Mouse (Mus musculus) spleen, embryonic (tissue): ENCODE data around the gene Ccdc88c.

Experiments
- CTCF ChIA-PET: fragments of 350-600 bp; sonication (Branson Sonifier 250); formaldehyde crosslinking; loops from one replicate; lab custom pipeline; 2022; lab: Charles Lee

Ccdc88c gene

GRCm38 (mm10) chr12:100937441-100938360, 91.2 kb downstream of the Ccdc88c start:
- CTCF ChIA-PET = interaction anchor here (1.0 kb wide), 2 partner anchors 15 to 18 kb away, joined by 3 read pairs; no protein-coding TSS in a partner anchor

- CTCF ChIA-PET = interaction anchor here (1.0 kb wide), 2 partner anchors 14 to 19 kb away, joined by 3 read pairs; no protein-coding TSS in a partner anchor
Measured at GRCm38 (mm10) chr12:100936737-100937136, 92.1 kb downstream of the Ccdc88c start.

- CTCF ChIA-PET = interaction anchor here (1.5 kb wide), 1 partner anchor 94 kb away, joined by 6 read pairs; no protein-coding TSS in a partner anchor
Measured at GRCm38 (mm10) chr12:100936116-100936515, 92.7 kb downstream of the Ccdc88c start.

- CTCF ChIA-PET = interaction anchor here (0.7 to 1.5 kb wide), 2 partner anchors 17 to 95 kb away, joined by 3 to 6 read pairs; no protein-coding TSS in a partner anchor
Measured at GRCm38 (mm10) chr12:100934796-100935195, 94.1 kb downstream of the Ccdc88c start.

- CTCF ChIA-PET = interaction anchor here (0.6 kb wide), 1 partner anchor 147 kb away, joined by 4 read pairs; no protein-coding TSS in a partner anchor
Measured at GRCm38 (mm10) chr12:100931653-100932052, 97.2 kb downstream of the Ccdc88c start.

- CTCF ChIA-PET = interaction anchor here (0.8 to 1.2 kb wide), 2 partner anchors 79 to 1294 kb away, joined by 5 read pairs; no protein-coding TSS in a partner anchor
Measured at GRCm38 (mm10) chr12:100928286-100928685, 100.6 kb downstream of the Ccdc88c start.

- CTCF ChIA-PET = interaction anchor here (0.6 to 2.6 kb wide), 8 partner anchors 15 to 349 kb away, joined by 3 to 14 read pairs (median 5); no protein-coding TSS in a partner anchor
Measured at GRCm38 (mm10) chr12:100925644-100926619, 102.9 kb downstream of the Ccdc88c start.

- CTCF ChIA-PET = interaction anchor here (0.6 to 2.6 kb wide), 2 partner anchors 24 to 76 kb away, joined by 6 to 14 read pairs; no protein-coding TSS in a partner anchor
Measured at GRCm38 (mm10) chr12:100924646-100925339, 104.1 kb downstream of the Ccdc88c start.

GRCm38 (mm10) chr12:100910731-100911130, 118.1 kb downstream of the Ccdc88c start:
- CTCF ChIA-PET = interaction anchor here (1.2 kb wide), 1 partner anchor 16 kb away, joined by 3 read pairs; no protein-coding TSS in a partner anchor

GRCm38 (mm10) chr12:100909765-100910164, 119.1 kb downstream of the Ccdc88c start:
- CTCF ChIA-PET = no interaction called here

GRCm38 (mm10) chr12:100908298-100909034, 120.4 kb downstream of the Ccdc88c start:
- CTCF ChIA-PET = interaction anchor here (0.6 to 0.7 kb wide), 2 partner anchors 9 to 272 kb away, joined by 3 to 5 read pairs; no protein-coding TSS in a partner anchor

GRCm38 (mm10) chr12:100907598-100908297, 121.1 kb downstream of the Ccdc88c start, which contains the start of gene Gpr68:
Gene Gpr68 (minus strand): TSS chr12:100908198.
- CTCF ChIA-PET = interaction anchor here (0.6 to 0.7 kb wide), 2 partner anchors 9 to 272 kb away, joined by 3 to 5 read pairs; no protein-coding TSS in a partner anchor

- CTCF ChIA-PET = no interaction called here
Measured at GRCm38 (mm10) chr12:100906861-100907260, 122.0 kb downstream of the Ccdc88c start.

- CTCF ChIA-PET = interaction anchor here (0.6 kb wide), 1 partner anchor 1477 kb away, joined by 4 read pairs; no protein-coding TSS in a partner anchor
Measured at GRCm38 (mm10) chr12:100903761-100904160, 125.1 kb downstream of the Ccdc88c start.

GRCm38 (mm10) chr12:100901386-100901785, 127.5 kb downstream of the Ccdc88c start:
- CTCF ChIA-PET = interaction anchor here (0.6 to 1.0 kb wide), 5 partner anchors 10 to 259 kb away, joined by 3 to 5 read pairs (median 4); no protein-coding TSS in a partner anchor

- CTCF ChIA-PET = interaction anchor here (0.6 to 1.0 kb wide), 6 partner anchors 10 to 259 kb away, joined by 3 to 6 read pairs (median 4); no protein-coding TSS in a partner anchor
Measured at GRCm38 (mm10) chr12:100900901-100901300, 128.0 kb downstream of the Ccdc88c start.

GRCm38 (mm10) chr12:100899111-100899640, 129.7 kb downstream of the Ccdc88c start:
- CTCF ChIA-PET = interaction anchor here (0.9 kb wide), 1 partner anchor 9 kb away, joined by 3 read pairs; the partner anchor contains the start of gene Gpr68
